ENCODE assay signal across 8 mouse cellular contexts in genomic region chr10:87024884-87025283, GRCm38 (mm10). TPM values are rescaled to one million over a fixed set of nuclear protein-coding genes. Genes with fewer than 3 reads are reported as not detected.
DNase-seq lines count a peak whose midpoint lies in the region; ATAC-seq and TF ChIP-seq lines count a peak whose summit lies in the region.

No protein-coding gene starts in this region.

- no peak overlapping the region for H3K27ac ChIP-seq in embryonic facial prominence, embryonic 10.5 days (replicated peaks)
- no peak overlapping the region for H3K27ac ChIP-seq in heart, adult 2 months
- H3K27ac ChIP-seq in limb, embryonic 13.5 days, result no peak overlapping the region

- H3K4me1 ChIP-seq in embryonic facial prominence, embryonic 10.5 days, result no peaks in the 10 kb centered on the region
- no peaks in the 10 kb centered on the region for H3K4me1 ChIP-seq in heart, adult 2 months (ENCODE audit: control insufficient read depth, insufficient read depth, low read length)
- H3K4me1 ChIP-seq in limb, embryonic 13.5 days, result no peaks in the 10 kb centered on the region

- H3K9me3 ChIP-seq in embryonic facial prominence, embryonic 10.5 days, result no peaks in the 10 kb centered on the region
- no peaks in the 10 kb centered on the region for H3K9me3 ChIP-seq in limb, embryonic 13.5 days

- TF ChIP-seq CTCF in heart, adult 2 months (IDR thresholded peaks at IDR 0.05), result peak; percentile 85

- H3K4me3 ChIP-seq in embryonic facial prominence, embryonic 10.5 days, result no peak overlapping the region
- H3K4me3 ChIP-seq in heart, adult 2 months, result no peak overlapping the region
- no peak overlapping the region for H3K4me3 ChIP-seq in limb, embryonic 13.5 days

- no peaks in the 10 kb centered on the region for H3K79me2 ChIP-seq in heart, adult 2 months (replicated peaks; ENCODE audit: control insufficient read depth, insufficient read depth, low read length)

- H3K27me3 ChIP-seq in embryonic facial prominence, embryonic 10.5 days (replicated peaks; ENCODE audit: low read depth, poor library complexity, severe bottlenecking), result no peaks in the 10 kb centered on the region
- H3K27me3 ChIP-seq in heart, adult 2 months (ENCODE audit: control insufficient read depth, insufficient read depth, low read length), result no peaks in the 10 kb centered on the region
- H3K27me3 ChIP-seq in limb, embryonic 13.5 days, result peaks cover 2% of the 10 kb centered on the region; the same call in 1 of the 2 replicates

- no peak overlapping the region for H3K9ac ChIP-seq in heart, adult 2 months (ENCODE audit: low read depth, low read length)
- no peak overlapping the region for H3K9ac ChIP-seq in limb, embryonic 13.5 days

- H3K4me2 ChIP-seq in limb, embryonic 13.5 days (replicated peaks), result no peak overlapping the region

- 2% methylated on average over 10 of the region's 10 CpGs for WGBS in embryonic facial prominence, embryonic 10.5 days
- WGBS in heart, adult 2 months, result 1% methylated on average over 9 of the region's 10 CpGs
- WGBS in limb, embryonic 13.5 days, result 2% methylated on average over 8 of the region's 10 CpGs

- peak; percentile 73 for DNase-seq in 3134 (ENCODE audit: extremely low read depth, insufficient read length, low spot score)
- peak; percentile 91 for DNase-seq in adrenal gland, postnatal 10 days
- peak; percentile 84 for DNase-seq in embryonic facial prominence, embryonic 10.5 days (ENCODE audit: low spot score)
- peak; percentile 65 to 81 for DNase-seq in heart, adult 2 months
- peak; percentile 41 to 73 for DNase-seq in kidney, adult 8-10 months
- DNase-seq in monocyte, adult 2 months (ENCODE audit: low read depth in 1 of 2, low spot score in 2 of 2), result peak; percentile 4 to 30
- DNase-seq in spleen, postnatal 14 days (ENCODE audit: low spot score in 2 of 2), result peak; percentile 25 to 65

- no peaks in the 10 kb centered on the region for H3K36me3 ChIP-seq in embryonic facial prominence, embryonic 10.5 days (replicated peaks)
- no peaks in the 10 kb centered on the region for H3K36me3 ChIP-seq in heart, adult 2 months (ENCODE audit: control insufficient read depth, insufficient read depth, low read length)
- no peaks in the 10 kb centered on the region for H3K36me3 ChIP-seq in limb, embryonic 13.5 days

- peak; percentile 80 for ATAC-seq in limb, embryonic 13.5 days (ENCODE audit: low FRiP score, low read depth)

- TF ChIP-seq POLR2A in heart, adult 2 months (IDR thresholded peaks at IDR 0.05; ENCODE audit: insufficient read depth, low read depth, low read length), result no peak

- peak; percentile 89 for TF ChIP-seq EP300 in heart, adult 2 months (IDR thresholded peaks at IDR 0.05; ENCODE audit: insufficient read depth, low read depth, low read length)

- intact Hi-C loops in heart, adult 2 months (cut with DNase I), result loop anchor here (1.0 to 5.0 kb wide), 2 partner anchors 479 to 1302 kb away; no protein-coding TSS in a partner anchor

RNA-seq across cellular contexts. Expression of gene Stab2, which starts 17.1 kb away (rescaled TPM):
- 10 to 100 TPM; 16.2 to 22.3 TPM for total RNA-seq in adrenal gland, postnatal 10 days (2021)
- polyA plus RNA-seq in embryonic facial prominence, embryonic 10.5 days (2016; fragmentation: Nextera tagmentation; extraction: Ambion mirVana), result 0.26 and 0.35 TPM in 2 replicates
- under 1 TPM; 0.23 to 0.29 TPM for total RNA-seq in heart, adult 2 months (2021)
- 0.29 and 0.53 TPM in 2 replicates for polyA plus RNA-seq in heart, adult 2 months (2012; rRNA removed)
- polyA plus RNA-seq in limb, embryonic 13.5 days (2015; fragmentation: Nextera tagmentation; extraction: Ambion mirVana), result 0.22 and 0.32 TPM in 2 replicates

RNA-seq across cellular contexts. Expression of gene 1700113H08Rik, which starts 33.0 kb away (rescaled TPM):
- total RNA-seq in adrenal gland, postnatal 10 days (2021), result under 1 TPM; 0.36 to 0.42 TPM
- not detected in 2 replicates for polyA plus RNA-seq in embryonic facial prominence, embryonic 10.5 days (2016; fragmentation: Nextera tagmentation; extraction: Ambion mirVana)
- total RNA-seq in heart, adult 2 months (2021), result not detected
- polyA plus RNA-seq in heart, adult 2 months (2012; rRNA removed), result 0.12 and 0.32 TPM in 2 replicates
- polyA plus RNA-seq in limb, embryonic 13.5 days (2015; fragmentation: Nextera tagmentation; extraction: Ambion mirVana), result not detected in 2 replicates

Comparison
In these comparisons a context has a peak if more than half of its experiments do, and no peak if none do; other contexts are left out.
1. DNase-seq: peak in every context shown above with its lines; median percentile 91 in adrenal gland, postnatal 10 days; 84 in embryonic facial prominence, embryonic 10.5 days; 73 in 3134; 73 in heart, adult 2 months; 57 in kidney, adult 8-10 months; 45 in spleen, postnatal 14 days; 17 in monocyte, adult 2 months.